Mouse (Mus musculus) heart, adult 9 months (tissue): ENCODE results near the gene Dusp16.

Experiments used
- DNase-seq, 2 experiments: peaks; one replicate each; pipeline ENCODE4 v3.0.0; 2022; ENCODE audit warnings: low spot score in 2 of 2

Dusp16 gene

GRCm38 (mm10) chr6:134793046-134793806, 801 bp upstream of the Dusp16 start:
- DNase-seq: no peak

- DNase-seq: peak; percentile 47 to 63
These were observed 940 bp downstream of the Dusp16 start for GRCm38 (mm10) chr6:134791251-134792118.

- DNase-seq: no peak
These were observed 3.3 kb downstream of the Dusp16 start for GRCm38 (mm10) chr6:134789100-134789499.

GRCm38 (mm10) chr6:134786426-134786825, 6.0 kb downstream of the Dusp16 start:
- DNase-seq: no peak

- no peak for DNase-seq
These were observed 9.5 kb downstream of the Dusp16 start for GRCm38 (mm10) chr6:134782900-134783299.

- DNase-seq: no peak
These were observed 10.9 kb downstream of the Dusp16 start for GRCm38 (mm10) chr6:134781494-134781913.

GRCm38 (mm10) chr6:134780024-134780423, 12.4 kb downstream of the Dusp16 start:
- DNase-seq: no peak

- DNase-seq: peak; percentile 44 to 65
These were observed 18.5 kb downstream of the Dusp16 start for GRCm38 (mm10) chr6:134773961-134774360.

- DNase-seq: no peak
These were observed 19.0 kb downstream of the Dusp16 start for GRCm38 (mm10) chr6:134773292-134773893.

GRCm38 (mm10) chr6:134770339-134770738, 22.1 kb downstream of the Dusp16 start:
- DNase-seq: no peak

GRCm38 (mm10) chr6:134764441-134765061, 27.9 kb downstream of the Dusp16 start:
- DNase-seq: no peak

GRCm38 (mm10) chr6:134763436-134763835, 29.0 kb downstream of the Dusp16 start:
- no peak for DNase-seq

- DNase-seq: no peak
These were observed 30.6 kb downstream of the Dusp16 start for GRCm38 (mm10) chr6:134761808-134762207.

GRCm38 (mm10) chr6:134760926-134761544, 31.4 kb downstream of the Dusp16 start:
- DNase-seq: no peak

- DNase-seq: no peak
These were observed 36.4 kb downstream of the Dusp16 start for GRCm38 (mm10) chr6:134756058-134756457.

GRCm38 (mm10) chr6:134753858-134754257, 38.6 kb downstream of the Dusp16 start:
- DNase-seq: no peak

GRCm38 (mm10) chr6:134753412-134753811, 39.0 kb downstream of the Dusp16 start:
- no peak for DNase-seq

GRCm38 (mm10) chr6:134751883-134752647, 40.4 kb downstream of the Dusp16 start:
- DNase-seq: no peak

GRCm38 (mm10) chr6:134751087-134751486, 41.3 kb downstream of the Dusp16 start:
- no peak for DNase-seq

- DNase-seq: no peak
These were observed 44.3 kb downstream of the Dusp16 start for GRCm38 (mm10) chr6:134748126-134748525.

GRCm38 (mm10) chr6:134745876-134746275, 46.5 kb downstream of the Dusp16 start:
- DNase-seq: no peak
